Mouse (Mus musculus): ENCODE data around the gene Pitpnm2.

Pitpnm2 gene

DNA sequence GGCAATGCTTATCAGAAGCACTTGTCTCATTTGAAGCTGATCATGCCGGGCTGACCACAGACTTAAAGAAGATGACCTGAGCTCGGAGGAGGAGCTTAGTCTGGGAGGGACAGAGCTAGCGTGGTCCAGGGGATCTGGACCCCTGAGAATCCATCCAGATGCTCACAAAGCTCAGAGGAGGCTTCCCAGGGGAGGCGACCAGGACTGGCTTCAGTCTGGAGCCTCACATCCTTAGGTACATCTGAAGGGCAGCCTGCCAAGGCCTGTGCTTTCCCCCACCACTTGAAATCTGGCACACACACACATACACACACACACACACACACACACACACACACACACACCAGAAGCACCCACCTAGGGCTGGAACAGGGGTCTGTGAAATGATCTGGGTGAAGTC lies 47.5 kb downstream of the Pitpnm2 start:
- DNase-seq (ENCODE audit: low spot score in 2 of 2): no peak

DNA sequence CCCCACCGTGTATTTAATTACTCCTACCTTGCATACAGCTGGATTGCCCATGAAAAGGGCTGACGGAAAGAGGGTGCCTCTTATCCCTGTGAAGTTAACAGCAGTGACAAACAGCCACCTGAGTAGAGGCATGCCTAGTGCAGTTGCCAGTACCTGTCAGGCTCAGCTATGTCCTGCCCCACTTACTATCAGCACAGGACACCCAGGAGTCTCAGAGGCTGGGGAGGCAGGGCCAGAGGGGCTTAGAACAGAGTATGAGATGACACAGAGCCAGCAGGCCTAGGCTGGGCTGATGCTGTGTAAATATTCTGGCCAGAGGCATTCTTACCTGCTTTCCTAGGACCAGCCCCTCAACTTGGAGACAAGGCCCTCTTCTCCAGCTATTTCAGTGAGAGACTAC lies 48.0 kb downstream of the Pitpnm2 start:
- no peak for DNase-seq (ENCODE audit: low spot score in 2 of 2)

DNA sequence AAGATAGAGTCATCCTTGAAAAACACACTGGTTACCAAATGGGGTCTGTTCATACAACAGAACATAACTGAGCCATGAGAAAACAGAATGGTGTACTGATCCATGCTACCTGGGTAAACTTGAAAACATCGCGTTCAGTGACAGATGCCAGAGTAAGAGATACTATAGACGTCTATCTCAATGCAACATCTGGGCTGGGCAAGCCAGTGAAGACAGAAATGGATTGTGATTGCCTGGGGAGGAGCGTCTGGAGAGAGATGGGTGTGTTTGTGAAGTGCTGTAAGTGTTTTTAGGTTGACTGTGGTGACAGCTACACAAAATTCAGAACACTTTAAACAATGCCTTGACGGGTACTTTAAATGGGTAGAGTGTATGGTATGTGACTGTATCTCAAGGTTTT lies 48.7 kb downstream of the Pitpnm2 start:
- DNase-seq (ENCODE audit: low spot score in 2 of 2): no peak

DNA sequence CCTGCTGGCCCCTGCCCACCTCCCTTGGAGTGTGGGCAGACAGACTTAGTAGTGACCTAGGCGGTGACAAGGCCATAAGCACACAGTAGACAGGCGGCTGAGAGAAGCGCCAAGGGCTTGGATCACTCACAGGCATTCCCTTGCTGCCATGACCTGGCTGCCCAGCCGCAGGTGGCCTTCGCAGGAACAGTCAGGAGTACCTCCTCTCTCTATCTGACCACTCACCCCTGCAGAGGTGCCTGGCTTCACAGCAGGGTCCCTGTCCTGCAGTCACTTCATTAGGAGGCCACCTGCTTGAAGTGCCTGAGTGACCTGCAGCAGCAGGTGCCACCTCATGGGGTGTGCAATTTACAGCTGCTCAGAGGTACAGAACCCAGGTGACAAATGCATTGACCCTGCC lies 50.4 kb downstream of the Pitpnm2 start:
- DNase-seq (ENCODE audit: low spot score in 2 of 2): no peak

DNA sequence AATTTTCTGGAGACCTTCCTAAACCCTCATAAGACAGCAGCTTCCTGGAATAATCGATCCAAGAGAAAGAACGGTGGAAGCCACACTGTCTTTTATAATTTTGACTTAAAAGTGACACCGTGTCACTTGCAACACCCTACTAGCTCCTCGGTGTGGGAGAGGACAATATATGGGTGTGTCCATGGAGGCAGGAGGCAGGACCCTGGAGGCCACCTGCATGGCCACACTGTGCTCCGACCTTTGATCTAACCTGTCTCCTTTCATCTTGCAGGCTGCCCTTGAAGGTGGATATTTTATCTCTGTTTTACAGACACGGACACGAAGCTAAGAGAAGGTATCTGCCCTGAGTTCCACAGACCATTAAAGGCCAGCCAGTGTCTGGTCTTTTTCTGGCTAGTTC lies 51.1 kb downstream of the Pitpnm2 start:
- no peak for DNase-seq (ENCODE audit: low spot score in 2 of 2)

DNA sequence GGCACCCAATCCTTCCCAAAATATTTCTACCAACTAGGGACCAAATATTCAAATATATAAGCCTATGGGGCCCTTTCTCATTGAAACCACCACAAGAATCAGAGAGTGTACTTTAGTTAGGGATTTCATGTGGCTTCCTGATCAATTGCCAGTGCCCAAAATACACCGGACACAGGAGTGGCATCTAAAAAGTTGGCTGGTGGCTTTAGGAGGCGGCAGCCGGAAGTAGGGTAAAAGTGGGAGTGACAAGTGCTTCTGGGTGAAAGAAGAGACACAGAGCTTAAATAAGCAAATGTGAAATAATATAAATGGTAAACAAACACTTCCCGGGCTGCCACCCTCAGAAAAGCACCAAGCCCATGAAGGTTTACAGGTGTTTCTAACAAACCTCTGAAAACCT lies 53.5 kb downstream of the Pitpnm2 start:
- no peak for DNase-seq (ENCODE audit: low spot score in 2 of 2)

DNA sequence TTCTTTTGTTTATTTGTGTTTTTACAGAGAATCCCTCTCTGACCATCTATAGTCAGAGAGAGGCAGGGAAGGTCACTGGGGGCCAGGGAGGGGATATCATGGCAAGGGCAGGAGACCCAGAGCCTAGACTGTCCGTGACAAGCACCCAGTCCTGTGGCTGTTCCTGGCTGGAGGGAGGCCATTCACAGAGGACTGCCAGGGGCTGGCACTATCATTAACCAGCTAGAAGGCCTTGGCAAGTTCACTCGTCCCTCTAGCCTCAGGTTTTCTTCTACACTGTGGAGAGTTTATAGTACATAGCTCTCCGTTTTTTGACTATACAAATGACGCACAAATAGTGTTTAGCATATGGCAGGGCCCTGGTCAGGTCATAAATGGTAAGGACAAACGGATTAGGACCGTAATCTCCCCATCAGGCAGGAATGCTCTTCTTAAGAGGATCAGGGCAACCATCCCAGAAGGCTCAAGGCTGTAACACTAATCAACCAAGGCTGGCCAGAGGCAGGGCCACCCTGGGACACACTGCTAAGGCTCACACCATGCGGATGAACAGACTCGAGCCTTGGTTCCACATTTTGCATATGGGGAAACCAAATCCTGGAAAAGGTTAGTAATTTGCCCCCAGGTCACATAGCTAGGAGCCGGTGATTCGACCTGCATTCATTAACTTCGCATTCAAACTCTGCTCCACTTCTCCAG lies 55.0 kb downstream of the Pitpnm2 start:
- DNase-seq (ENCODE audit: low spot score in 2 of 2): no peak

DNA sequence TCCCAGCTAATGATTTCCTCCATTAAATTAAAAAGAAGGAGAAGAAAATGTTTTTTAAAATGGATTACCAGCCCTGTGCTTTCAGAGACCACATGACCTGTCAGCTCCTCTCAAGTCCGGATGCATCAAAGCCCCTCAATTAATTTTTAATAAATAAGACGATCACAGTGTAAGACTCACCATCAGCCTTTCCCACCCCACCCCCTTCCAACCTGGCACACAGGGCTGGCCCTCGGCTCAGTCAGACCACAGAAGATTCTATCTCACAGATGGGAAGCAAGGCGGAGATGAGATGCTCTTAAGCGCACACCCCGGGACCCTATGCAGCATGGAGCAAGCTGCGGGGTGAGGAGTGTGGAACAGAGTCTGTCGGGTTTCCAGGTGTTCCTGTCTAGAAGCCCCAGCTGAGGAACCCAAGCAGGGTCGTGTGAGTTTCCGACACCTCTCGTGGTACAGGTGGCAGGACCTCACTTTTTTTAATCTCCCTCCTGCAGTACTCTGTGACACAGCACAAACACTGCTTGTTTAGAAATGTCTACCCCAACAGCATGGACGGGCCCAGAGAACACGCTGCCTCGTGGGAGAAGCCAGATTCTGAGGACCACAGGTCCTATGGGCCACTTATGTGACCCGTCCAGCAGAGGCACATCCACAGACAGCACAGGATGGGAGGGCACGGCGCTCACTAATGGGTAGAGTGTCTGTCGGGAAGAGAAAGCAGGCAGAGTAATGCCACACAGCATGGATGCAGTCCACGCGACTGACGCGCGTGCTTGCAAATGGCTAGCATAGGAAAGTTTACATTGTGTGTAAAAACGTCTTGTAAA lies 56.1 kb downstream of the Pitpnm2 start:
- DNase-seq (ENCODE audit: low spot score in 2 of 2): no peak

DNA sequence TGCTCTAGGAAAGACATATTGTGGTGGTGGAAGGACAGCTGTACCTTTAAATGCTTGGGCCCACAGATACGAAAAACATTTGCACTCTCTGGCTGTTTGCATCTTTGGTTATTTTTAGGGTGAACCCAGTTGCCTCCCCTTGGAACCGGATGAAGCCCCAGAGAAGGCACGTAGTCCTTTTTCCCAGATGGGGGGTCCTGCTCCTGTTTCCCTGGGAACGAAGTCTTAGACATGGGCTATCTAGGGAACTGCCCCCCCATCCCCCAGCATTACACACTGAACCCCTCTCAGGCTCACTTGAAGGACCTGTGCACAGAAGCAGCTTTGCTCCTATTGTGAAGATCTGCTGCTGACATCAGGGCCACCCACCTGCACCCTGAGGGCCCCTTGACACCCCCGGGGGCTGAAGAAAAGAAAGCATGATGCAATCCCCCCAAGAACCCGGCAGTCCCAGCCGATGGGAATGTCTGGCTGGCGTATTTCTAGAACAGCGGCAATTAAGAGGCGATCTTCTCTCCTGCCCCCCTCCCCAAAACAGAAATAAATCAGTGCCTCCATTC lies 56.8 kb downstream of the Pitpnm2 start:
- no peak for DNase-seq (ENCODE audit: low spot score in 2 of 2)

DNA sequence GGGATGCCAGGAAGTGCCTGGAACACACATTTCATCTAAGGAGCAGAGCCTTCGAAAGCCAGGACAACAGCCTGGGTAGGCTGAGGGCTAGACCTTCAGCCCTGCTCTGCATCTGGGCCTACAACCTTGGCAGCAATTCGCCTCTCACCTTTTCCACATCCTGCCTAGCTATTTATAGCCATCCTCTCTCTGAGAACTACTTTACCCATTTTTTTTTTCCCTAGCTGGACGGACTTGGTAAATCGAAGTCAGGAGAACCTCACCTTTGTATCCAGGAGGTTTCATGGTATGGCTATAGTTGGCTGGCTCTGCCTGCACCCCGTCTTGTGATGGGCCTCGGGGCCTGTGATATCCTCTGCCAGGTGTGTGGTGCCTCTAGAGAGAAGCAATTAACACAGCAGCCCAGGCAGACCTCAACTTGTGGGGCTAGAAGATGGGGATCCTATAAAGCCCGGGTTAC lies 57.3 kb downstream of the Pitpnm2 start:
- no peak for DNase-seq (ENCODE audit: low spot score in 2 of 2)

DNA sequence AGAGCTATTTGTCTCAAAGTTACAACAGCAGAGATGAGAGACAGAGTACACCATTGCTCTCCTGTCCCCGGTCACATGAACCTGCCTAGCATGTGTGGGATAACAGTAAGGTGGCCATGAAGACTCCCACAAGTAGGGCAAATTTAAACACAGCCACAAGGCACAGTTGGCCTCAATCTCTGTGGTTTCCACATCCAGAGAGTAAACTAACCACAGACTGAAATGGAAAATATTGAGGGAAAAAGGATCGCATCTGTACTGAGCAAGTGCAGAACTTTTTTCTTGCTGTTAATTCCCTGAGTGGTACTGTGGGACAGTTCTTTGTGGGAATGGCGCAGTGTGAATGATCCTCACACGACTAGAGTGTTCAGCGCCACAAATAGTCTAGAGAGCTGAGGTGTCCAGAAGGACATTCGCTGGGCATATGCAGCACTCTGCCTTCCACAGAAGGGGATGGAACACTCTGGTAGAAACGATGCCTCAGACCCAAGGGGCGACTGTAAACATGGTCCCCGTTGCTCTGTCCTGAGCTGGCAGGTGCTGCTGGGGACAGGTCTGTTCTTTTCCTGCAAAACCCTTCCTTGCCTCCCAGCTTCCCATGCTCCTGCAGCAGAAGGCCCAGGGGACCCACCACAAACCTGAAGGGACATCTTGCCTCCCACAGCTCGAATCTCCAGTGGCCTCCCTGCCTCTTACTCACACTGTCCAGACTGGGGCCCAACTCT lies 59.3 kb downstream of the Pitpnm2 start:
- DNase-seq (ENCODE audit: low spot score in 2 of 2): no peak

DNA sequence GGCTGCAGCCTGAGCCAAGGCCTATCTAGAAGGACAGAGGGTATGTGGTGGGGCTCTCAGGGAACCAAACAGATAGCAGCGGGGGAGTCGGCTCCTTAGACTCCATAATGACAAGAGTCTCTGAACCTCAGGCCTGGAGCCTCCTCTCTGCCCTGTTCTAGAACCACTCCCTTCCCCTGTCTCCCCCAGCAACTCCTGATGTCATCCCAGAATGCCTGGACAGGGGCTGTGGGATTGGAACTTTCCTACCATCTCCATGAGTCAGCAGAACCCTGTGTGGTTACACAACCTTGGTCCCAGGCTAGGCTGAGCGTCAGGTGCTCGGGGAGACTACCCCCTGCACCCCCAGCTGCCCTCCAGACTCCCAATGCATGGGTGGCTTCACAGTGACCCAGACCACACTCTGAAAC lies 60.0 kb downstream of the Pitpnm2 start:
- DNase-seq (ENCODE audit: low spot score in 2 of 2): no peak

DNA sequence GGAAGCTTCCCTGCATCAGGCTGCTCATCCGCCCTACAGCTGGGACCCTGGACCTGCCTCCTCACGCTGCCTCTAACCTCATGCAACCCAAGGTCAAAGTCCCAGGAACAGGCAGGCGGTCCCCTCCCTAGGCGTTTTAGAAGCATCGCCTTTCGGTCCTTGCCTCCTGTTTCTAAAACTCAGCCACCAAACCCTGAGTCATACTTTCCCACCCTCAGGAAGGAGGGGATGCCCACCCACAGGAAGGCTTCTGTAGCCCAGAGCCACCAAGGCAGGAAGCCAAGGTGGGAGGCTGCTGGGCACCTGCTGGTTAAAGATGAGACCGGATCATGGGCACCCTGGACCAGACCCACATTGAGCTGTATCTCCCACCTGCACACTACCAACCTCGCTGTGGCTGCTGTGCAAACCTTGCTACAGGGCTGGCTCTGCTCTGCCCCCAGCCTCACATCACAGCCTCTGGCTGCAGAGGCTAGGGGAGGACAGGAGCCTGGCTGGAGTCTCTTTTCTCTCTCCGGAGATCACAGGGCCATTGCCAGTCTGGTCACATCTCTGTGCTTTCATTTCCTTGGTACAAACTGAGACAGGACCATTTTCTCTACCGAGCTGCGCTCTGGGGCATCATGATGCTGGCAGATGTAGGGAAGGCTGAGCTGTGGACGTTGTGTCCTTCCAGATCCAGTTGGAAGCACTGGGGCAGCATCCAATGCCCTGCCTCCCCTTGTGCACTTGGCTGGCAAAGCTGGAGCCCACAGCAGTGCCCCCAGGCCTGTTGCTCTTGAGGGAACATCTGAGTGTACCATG lies 61.9 kb downstream of the Pitpnm2 start:
- no peak for DNase-seq (ENCODE audit: low spot score in 2 of 2)

DNA sequence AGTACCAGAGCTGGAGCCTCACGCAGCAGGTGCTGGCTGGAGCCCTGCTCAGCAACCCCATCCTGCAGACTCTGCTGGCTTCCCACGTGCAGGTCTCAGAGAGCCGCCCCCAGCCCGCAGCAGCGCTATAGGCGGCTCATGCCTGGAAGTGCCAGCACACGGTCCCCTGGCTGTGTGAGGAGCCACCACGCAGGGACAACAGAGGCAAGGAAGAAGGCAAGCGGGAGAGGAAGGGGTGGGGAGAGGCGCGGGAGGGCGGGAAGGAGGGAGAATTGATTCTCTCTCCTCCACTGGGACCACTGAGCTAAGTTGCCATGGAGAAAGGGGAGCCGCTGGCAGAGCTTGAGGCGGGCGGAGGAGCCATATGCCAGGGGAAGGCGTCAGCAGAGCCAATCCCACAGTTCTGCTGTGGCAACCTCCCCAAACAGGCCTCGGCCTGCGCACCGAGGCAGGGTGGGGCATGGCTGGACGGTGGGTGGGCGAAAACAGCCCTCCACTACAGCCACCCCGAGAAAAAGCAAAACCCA lies 62.5 kb downstream of the Pitpnm2 start:
- DNase-seq (ENCODE audit: low spot score in 2 of 2): no peak

DNA sequence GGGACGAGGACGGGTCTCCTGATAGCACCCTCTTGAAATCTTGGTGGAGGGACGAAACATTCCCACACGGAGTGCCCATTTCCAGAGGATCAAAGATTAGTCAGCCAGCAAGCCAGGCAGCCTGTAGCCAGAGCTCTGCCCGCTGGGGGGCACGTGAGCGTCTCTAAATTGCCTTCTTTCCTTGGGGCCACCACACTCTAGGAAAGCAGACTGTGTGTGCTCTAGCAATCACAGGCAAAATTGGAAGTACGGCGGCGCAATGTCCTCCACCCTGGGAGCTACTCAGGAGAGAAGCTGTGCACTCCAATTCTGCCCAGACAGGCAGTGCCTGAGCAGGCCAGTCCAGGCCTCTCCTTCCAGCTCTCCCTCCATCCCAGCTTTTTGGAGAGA lies 63.1 kb downstream of the Pitpnm2 start:
- no peak for DNase-seq (ENCODE audit: low spot score in 2 of 2)

DNA sequence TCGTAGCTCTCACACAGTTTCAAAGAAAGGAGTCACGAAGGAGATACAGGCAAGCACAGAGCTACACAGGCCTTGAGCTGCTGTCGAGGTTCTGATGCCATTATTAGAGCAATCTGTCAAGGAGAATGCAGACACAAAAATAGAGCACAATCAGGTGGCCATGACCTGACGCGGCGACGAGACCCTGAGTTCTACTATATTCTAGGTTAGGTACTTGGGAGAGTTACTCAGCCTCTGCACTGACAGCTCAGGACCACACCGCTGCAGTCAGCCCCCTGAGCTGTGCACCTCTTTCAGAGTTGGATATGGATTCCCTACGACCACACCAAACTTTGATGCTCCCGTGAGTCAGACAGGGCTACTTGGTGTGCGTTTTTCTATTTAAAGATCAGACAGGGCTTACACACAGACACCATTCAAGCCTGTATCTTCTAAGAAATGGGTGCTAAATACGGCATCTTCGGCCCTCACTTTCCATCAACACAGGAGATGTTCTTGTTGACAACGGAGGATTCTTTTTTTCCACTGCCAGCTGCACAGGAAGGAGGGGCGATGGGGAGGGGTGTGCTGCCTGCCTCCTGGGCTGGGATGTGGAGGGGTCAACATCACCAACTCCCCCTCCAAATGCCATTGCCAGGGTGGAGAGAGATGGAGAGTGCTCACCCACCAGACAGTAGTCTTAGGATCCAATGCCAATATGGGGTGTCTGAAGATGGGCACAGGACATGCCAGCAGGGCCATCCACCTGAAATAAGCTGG lies 63.7 kb downstream of the Pitpnm2 start:
- no peak for DNase-seq (ENCODE audit: low spot score in 2 of 2)

DNA sequence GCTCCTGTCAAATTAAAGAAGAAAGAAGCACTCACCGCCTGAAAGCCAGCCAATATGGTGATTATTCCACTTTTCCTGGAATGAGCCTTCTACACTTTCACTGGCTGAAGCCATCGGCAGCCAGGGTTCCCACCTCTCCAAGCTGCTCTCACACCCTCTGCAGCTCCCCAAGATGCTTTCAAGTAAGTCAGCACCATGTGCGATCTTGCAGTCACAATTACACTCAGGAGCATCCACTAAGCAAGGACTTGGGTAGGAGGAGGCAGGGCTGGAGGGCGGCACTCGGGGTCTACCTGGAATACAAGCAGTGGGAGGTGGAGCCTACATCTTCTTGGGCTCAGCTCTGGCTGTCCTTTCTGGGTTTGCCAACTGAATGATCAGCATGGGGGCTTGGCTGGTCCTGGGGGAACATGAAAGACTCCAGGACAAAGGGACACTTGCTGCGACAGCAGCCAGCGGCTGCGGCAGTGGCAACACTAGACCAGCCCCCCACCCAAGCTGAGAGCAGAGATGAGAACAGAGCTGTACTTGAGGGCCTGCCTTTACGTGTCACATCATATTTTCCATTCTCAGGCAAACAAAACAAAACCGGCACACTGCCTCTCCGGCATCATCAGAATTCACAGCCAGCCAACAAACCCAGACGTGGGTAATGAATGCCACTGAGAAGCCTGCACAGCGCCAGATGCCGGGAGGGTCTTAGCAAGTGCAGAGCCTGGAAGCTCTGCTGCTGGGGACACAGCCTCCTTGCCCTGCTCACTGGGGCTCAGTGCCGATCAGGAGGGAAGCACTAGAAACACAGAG lies 64.5 kb downstream of the Pitpnm2 start:
- no peak for DNase-seq (ENCODE audit: low spot score in 2 of 2)

DNA sequence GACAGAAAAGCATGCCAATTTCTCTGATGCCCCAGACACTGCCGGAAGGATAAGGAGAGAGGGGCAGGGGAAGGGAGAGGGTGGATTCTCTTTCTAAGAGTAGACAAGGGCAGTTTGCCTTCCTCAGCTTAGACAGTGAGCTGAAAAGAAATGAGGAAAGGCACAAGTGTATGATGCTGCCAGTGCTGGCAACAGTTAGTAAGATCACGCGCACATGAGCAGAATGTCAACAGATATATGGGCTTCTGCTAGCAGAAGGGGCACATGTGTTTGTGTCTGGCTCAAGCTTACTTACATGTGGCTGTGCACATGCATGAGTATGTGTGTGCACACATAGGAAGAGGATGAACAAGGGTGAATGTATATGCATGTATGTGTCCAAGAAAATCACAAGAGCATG lies 65.4 kb downstream of the Pitpnm2 start:
- no peak for DNase-seq (ENCODE audit: low spot score in 2 of 2)

DNA sequence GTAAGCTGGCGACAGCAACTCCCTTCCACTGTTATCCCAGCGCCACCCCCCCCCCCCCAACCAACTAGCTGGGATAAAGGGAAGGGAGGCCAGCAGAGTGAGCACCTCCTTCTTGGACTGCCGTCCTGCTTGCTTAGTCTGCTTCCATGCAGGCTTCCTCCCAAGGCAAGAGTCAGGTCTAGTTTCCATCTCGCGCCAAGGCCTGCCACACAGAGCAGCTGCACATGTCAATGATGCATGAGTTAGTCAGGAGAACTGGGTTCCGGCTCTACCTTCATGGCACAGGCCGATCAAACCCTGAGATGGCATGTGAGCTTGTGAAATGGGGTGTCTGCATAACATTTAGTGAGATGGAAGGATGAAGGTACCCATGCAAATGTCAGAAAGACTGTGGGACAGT lies 66.9 kb downstream of the Pitpnm2 start:
- no peak for DNase-seq (ENCODE audit: low spot score in 2 of 2)

DNA sequence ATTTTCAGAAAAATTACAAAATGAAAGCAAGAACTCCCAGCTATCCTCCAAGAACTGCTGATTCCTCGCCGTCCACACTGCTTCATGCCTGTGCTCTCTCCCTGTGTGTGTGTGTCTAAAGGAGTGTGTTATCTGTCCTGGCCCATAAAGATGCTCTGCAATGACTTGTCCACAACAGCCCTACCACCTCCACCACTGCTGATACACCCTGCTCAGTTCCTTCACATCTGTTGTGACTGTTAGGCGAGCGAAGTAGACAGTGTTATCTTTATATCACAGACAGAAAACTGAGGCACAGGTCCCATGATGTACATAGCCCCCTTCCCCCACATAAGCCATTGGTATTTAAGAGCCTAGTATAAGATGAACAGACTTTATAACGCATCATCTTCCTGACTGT lies 67.5 kb downstream of the Pitpnm2 start:
- DNase-seq (ENCODE audit: low spot score in 2 of 2): no peak
